Mouse (Mus musculus) myocyte (in vitro differentiated cells): Measurements from ENCODE around the gene Ikzf1. TPM values are rescaled to one million over a fixed set of nuclear protein-coding genes. Genes with fewer than 3 reads are reported as not detected.

Experiments
- H3K27me3 ChIP-seq: one replicate; pipeline ENCODE4 v1.6.1; 2011; ENCODE audit not compliant: control insufficient read depth, insufficient read depth, insufficient read length
- H3K36me3 ChIP-seq: one replicate; pipeline ENCODE4 v1.6.1; 2011; ENCODE audit not compliant: control insufficient read depth, insufficient read depth
- H3K4me2 ChIP-seq: one replicate; pipeline ENCODE4 v1.6.1; 2011; ENCODE audit warnings: low read depth, control low read depth
- H3K4me3 ChIP-seq: one replicate; pipeline ENCODE4 v1.5.1; 2011; ENCODE audit warnings: mild to moderate bottlenecking, control low read depth, moderate library complexity
- H3K79me2 ChIP-seq: one replicate; pipeline ENCODE4 v1.6.1; 2011; ENCODE audit not compliant: control insufficient read depth, insufficient read depth
- H3ac ChIP-seq: one replicate; pipeline ENCODE4 v1.6.1; 2011; ENCODE audit not compliant: control insufficient read depth, insufficient read length
- CEBPB ChIP-seq: IDR thresholded peaks from 2 replicates; pipeline ENCODE4 v1.6.1; 2011; ENCODE audit warnings: mild to moderate bottlenecking, moderate library complexity; ENCODE audit not compliant: poor library complexity, insufficient read depth, severe bottlenecking
- E2F4 ChIP-seq: IDR thresholded peaks from one replicate; pipeline ENCODE4 v1.6.1; 2011; ENCODE audit warnings: mild to moderate bottlenecking, control low read depth, moderate library complexity; ENCODE audit not compliant: insufficient read depth
- MAX ChIP-seq: IDR thresholded peaks from one replicate; pipeline ENCODE4 v1.6.1; 2011; ENCODE audit warnings: low read depth, mild to moderate bottlenecking, control low read depth
- MYOD1 ChIP-seq, 3 experiments: IDR thresholded peaks; one replicate each; pipeline ENCODE4 v1.6.1; 2011; ENCODE audit warnings: control low read depth in 2 of 3, low read depth in 2 of 3, mild to moderate bottlenecking in 2 of 3, moderate library complexity in 1 of 3; ENCODE audit not compliant: insufficient read length in 2 of 3, control insufficient read depth in 1 of 3
- MYOG ChIP-seq, 3 experiments: IDR thresholded peaks; one replicate each; pipeline ENCODE4 v1.6.1; 2011; ENCODE audit warnings: control low read depth in 2 of 3, low read depth in 2 of 3, mild to moderate bottlenecking in 2 of 3; ENCODE audit not compliant: insufficient read length in 2 of 3, control insufficient read depth in 1 of 3, insufficient read depth in 1 of 3
- POLR2A ChIP-seq: IDR thresholded peaks from one replicate; pipeline ENCODE4 v1.6.1; 2011; ENCODE audit warnings: low read depth, mild to moderate bottlenecking, control low read depth, moderate library complexity; ENCODE audit not compliant: insufficient read length
- POLR2AphosphoS2 ChIP-seq: IDR thresholded peaks from one replicate; pipeline ENCODE4 v1.6.1; 2011; ENCODE audit warnings: low read depth, control low read depth; ENCODE audit not compliant: insufficient read length
- REST ChIP-seq: IDR thresholded peaks from one replicate; pipeline ENCODE4 v1.6.1; 2011; ENCODE audit warnings: mild to moderate bottlenecking, control low read depth, moderate library complexity; ENCODE audit not compliant: insufficient read depth, insufficient read length
- SRF ChIP-seq: IDR thresholded peaks from one replicate; pipeline ENCODE4 v1.6.1; 2011; ENCODE audit warnings: low read depth; ENCODE audit not compliant: control insufficient read depth, insufficient read length
- TCF12 ChIP-seq: IDR thresholded peaks from one replicate; pipeline ENCODE4 v1.6.1; 2011; ENCODE audit warnings: mild to moderate bottlenecking, control low read depth; ENCODE audit not compliant: poor library complexity, insufficient read depth, severe bottlenecking
- TCF3 ChIP-seq: IDR thresholded peaks from one replicate; pipeline ENCODE4 v1.6.1; 2011; ENCODE audit warnings: low read depth, control low read depth; ENCODE audit not compliant: insufficient read length
- USF1 ChIP-seq: IDR thresholded peaks from one replicate; pipeline ENCODE4 v1.6.1; 2011; ENCODE audit warnings: low read depth, mild to moderate bottlenecking, control low read depth, moderate library complexity
- polyA plus RNA-seq: library from polyadenylated mRNA; unstranded; fragments of >200 nt; fragmentation: generic; extraction: Trizol; gene quantifications from one replicate; pipeline ENCODE4 v1.2.1, GENCODE M21; 2012; ENCODE audit warnings: missing spikeins

Ikzf1 gene
- polyA plus RNA-seq, 1 experiment = 0.19 TPM

DNA sequence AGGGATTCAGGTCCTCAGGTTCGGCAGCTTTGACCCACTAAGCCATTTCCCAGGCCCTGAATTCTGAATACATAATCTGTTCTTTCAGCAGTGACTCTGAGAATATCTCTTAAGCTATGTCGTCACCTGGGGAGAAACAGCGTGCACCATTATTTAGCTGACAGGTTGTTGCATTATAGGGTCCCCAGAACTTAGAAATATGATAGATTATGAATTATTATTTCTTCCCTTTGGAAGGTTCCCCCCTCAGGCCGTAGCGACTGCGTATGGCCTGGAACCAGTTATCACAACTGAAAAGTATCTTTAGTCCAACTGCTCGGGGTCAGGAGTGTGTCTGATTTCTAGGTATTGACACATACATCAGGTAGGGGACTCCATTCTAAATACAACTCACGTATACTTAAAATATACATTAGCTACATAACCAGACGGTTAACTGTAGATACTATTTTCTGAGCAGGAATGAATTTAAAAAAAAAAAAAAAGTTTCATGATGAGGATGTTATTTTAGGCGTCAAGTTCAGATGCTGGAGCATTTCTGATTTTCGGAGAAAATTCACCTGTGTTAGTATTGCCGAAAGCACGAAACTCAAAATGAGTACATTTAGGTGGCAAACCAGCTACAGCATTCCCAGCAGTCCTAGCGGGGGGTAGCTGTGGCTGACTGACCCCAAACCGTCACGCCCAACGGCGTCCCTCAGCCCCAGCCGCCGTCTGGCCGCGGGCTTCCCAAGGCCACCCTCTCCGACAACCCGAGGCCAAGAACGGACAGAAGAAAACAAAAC is 123.4 kb downstream of the Ikzf1 start:
- H3K36me3 ChIP-seq = peaks cover 15% of the 10 kb centered on the region
- peaks cover 36% of the 10 kb centered on the region for H3K79me2 ChIP-seq
- H3K4me3 ChIP-seq = peak overlapping the region; percentile 59
- H3K4me2 ChIP-seq = peak overlapping the region; percentile 87
- peak overlapping the region; percentile 74 for H3ac ChIP-seq
- no peak for TF ChIP-seq TCF3
- no peak for TF ChIP-seq MAX
- no peak for TF ChIP-seq REST
- no peak for TF ChIP-seq POLR2AphosphoS2
- no peak for TF ChIP-seq SRF
- TF ChIP-seq E2F4 = no peak
- no peak for TF ChIP-seq MYOG (IDR thresholded peaks at IDR 0.05; ENCODE audit: control insufficient read depth in 1 of 3, insufficient read depth in 1 of 3, insufficient read length in 2 of 3, low read depth in 2 of 3)
- TF ChIP-seq TCF12 = no peak
- no peak for TF ChIP-seq USF1
- TF ChIP-seq MYOD1 (IDR thresholded peaks at IDR 0.05; ENCODE audit: control insufficient read depth in 1 of 3, insufficient read length in 2 of 3, low read depth in 2 of 3) = no peak
- TF ChIP-seq CEBPB = no peak
- no peak for TF ChIP-seq POLR2A
- no peaks in the 10 kb centered on the region for H3K27me3 ChIP-seq

DNA sequence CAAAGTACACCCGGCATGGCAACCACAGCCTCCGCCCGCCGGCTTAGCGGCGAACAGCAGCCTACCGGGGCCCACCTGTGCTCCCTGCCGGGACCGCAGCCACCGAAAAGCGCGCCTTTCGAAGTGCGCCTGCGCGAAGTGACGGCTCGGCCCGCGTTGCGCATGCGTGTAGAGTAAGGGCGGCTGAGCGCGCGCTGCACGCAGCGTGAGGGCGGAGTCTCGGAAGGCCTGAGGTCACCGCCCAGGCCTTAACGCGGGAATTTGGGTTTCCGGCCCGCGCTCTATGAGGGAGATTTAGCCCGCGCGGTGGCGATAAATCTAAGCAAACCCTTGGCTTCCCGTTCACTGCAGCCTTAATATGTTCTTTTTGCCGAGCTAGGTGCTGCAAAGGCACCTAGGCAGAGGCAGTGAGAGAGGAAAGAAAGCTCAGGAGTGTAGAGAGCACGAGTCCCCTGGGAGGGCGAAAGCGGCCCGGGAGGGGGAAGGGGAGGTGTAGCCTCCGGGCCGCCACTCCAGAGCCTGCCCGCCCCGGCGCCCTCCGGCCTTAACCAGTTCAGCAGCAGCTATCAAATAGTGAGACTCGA is 124.1 kb downstream of the Ikzf1 start, which contains the start of gene Fignl1:
Gene Fignl1 (minus strand): TSS at position 143 of the 584 bp plus-strand sequence.
- peak within 1 kb of the TSS; percentile 59 for H3K4me3 ChIP-seq
- H3K27me3 ChIP-seq = no peaks in the 10 kb centered on the region
- peak within 1 kb of the TSS; percentile 74 for H3ac ChIP-seq
- H3K4me2 ChIP-seq = peak within 1 kb of the TSS; percentile 87
- TF ChIP-seq SRF (peak; percentile 32), MYOD1 (IDR thresholded peaks at IDR 0.05; ENCODE audit: control insufficient read depth in 1 of 3, insufficient read length in 2 of 3, low read depth in 2 of 3) (peak in 2 of 3 experiments; percentile 49 to 73), REST (no peak), POLR2AphosphoS2 (peak; percentile 69), TCF3 (no peak), TCF12 (no peak), USF1 (no peak), MAX (no peak), MYOG (IDR thresholded peaks at IDR 0.05; ENCODE audit: control insufficient read depth in 1 of 3, insufficient read depth in 1 of 3, insufficient read length in 2 of 3, low read depth in 2 of 3) (peak in 2 of 3 experiments; percentile 40 to 53), E2F4 (peak; percentile 75), POLR2A (peak; percentile 73), CEBPB (no peak)
- peaks cover 9% of the 10 kb centered on the region for H3K36me3 ChIP-seq
- peaks cover 32% of the 10 kb centered on the region for H3K79me2 ChIP-seq

DNA sequence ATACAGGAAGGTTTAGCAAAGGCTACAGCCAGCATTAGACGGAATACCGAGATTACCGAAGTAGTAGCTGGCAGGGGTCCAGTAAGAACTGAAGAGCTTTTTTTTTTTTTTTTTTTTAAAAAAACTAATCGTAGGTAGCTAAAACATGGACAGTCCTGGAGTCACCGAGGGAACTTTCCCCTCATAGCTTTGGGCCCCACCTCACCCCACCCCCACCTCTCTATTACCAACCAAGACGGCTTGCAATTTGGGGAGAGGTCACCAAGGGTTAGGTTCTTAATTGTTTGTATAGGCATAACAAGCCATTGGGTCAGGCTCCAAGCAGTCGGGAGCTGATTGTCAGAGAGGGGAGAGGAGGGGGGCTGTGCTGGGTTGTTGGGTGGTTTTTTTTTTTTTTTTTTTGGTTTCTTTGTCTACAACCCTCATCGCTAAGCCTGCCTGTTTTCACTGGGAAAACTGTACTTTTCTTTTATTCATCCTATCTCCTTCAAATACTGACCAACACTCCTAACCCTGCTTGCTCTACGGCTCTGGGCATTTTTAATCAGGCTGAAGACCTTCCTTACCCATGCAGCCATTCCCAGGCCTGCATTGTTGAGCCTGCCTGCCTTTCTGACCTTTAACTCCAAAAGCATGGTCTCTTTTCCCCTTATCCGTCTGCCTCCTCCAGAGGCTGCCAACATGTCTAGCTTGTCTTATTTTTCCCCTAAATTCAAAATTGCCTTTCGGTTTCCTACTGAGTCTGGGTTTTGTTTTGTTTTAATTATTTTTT is 124.8 kb downstream of the Ikzf1 start:
- no peak for TF ChIP-seq REST
- no peak for TF ChIP-seq MYOG (IDR thresholded peaks at IDR 0.05; ENCODE audit: control insufficient read depth in 1 of 3, insufficient read depth in 1 of 3, insufficient read length in 2 of 3, low read depth in 2 of 3)
- TF ChIP-seq CEBPB = no peak
- TF ChIP-seq USF1 = no peak
- no peak for TF ChIP-seq MYOD1 (IDR thresholded peaks at IDR 0.05; ENCODE audit: control insufficient read depth in 1 of 3, insufficient read length in 2 of 3, low read depth in 2 of 3)
- TF ChIP-seq TCF3 = no peak
- no peak for TF ChIP-seq MAX
- TF ChIP-seq POLR2AphosphoS2 = no peak
- TF ChIP-seq E2F4 = no peak
- TF ChIP-seq POLR2A = no peak
- TF ChIP-seq TCF12 = no peak
- peaks cover 5% of the 10 kb centered on the region for H3K36me3 ChIP-seq
- peak overlapping the region; percentile 74 for H3ac ChIP-seq
- H3K79me2 ChIP-seq = peaks cover 30% of the 10 kb centered on the region
- H3K4me3 ChIP-seq = peak overlapping the region; percentile 59
- no peaks in the 10 kb centered on the region for H3K27me3 ChIP-seq
- peak overlapping the region; percentile 87 for H3K4me2 ChIP-seq

DNA sequence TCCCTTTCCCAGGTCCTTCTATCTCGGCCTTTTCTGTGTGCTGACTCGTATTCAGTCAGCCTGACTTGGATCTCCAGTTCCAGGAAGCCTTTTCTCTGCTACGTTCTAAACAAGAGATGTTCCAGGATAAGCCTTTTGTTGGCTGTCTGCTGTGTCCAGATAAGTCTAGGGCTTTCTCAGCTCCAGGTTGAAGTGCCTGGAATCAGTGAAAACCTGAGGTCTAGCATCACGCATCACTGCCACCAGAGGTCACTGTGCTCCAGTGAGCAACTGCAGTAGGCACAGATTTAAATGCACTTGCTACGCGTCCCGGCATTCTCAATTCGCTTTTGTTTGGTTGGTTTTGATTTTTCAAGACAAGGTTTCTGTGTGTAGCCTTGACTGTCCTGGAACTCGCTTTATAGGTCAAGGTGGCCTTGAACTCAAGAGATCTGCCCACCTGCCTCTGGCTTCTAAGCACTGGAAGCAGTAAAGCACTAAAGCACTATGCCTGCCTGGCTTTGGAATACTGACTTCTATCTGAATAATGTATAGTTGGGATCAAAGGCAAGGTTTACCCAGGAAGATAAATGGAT is 127.2 kb downstream of the Ikzf1 start:
- no peak for TF ChIP-seq REST
- TF ChIP-seq USF1 = no peak
- no peak for TF ChIP-seq MYOD1 (IDR thresholded peaks at IDR 0.05; ENCODE audit: control insufficient read depth in 1 of 3, insufficient read length in 2 of 3, low read depth in 2 of 3)
- no peak for TF ChIP-seq POLR2A
- no peak for TF ChIP-seq MYOG (IDR thresholded peaks at IDR 0.05; ENCODE audit: control insufficient read depth in 1 of 3, insufficient read depth in 1 of 3, insufficient read length in 2 of 3, low read depth in 2 of 3)
- peaks cover 16% of the 10 kb centered on the region for H3K79me2 ChIP-seq
- peak overlapping the region; percentile 40 for H3K4me2 ChIP-seq
- no peak overlapping the region for H3K4me3 ChIP-seq
- H3K36me3 ChIP-seq = no peaks in the 10 kb centered on the region
- no peaks in the 10 kb centered on the region for H3K27me3 ChIP-seq
- no peak overlapping the region for H3ac ChIP-seq
